Mouse (Mus musculus) stomach, embryonic 16.5 days (tissue): ENCODE data around the gene Higd1b. TPM values are rescaled to one million over a fixed set of nuclear protein-coding genes. Genes with fewer than 3 reads are reported as not detected.

ENCODE experiments used
- ATAC-seq: fragments of 200-750 bp; cut with Nextera tagmentation; 2 replicates; pipeline ENCODE4 v1.8.0; 2017; ENCODE audit warnings: moderate number of reproducible peaks, moderate TSS enrichment; ENCODE audit not compliant: insufficient read depth, low FRiP score
- H3K27ac ChIP-seq: fragments of 300-500 bp; sonication (generic); 2 replicates; pipeline ENCODE4 v1.5.1; 2014; ENCODE audit warnings: low read length
- H3K27me3 ChIP-seq: fragments of 300-500 bp; sonication (generic); 2 replicates; pipeline ENCODE4 v1.6.1; 2014; ENCODE audit warnings: low read length, control low read depth, mixed read lengths; ENCODE audit not compliant: control insufficient read depth, insufficient read depth
- H3K36me3 ChIP-seq: fragments of 300-500 bp; sonication (generic); 2 replicates; pipeline ENCODE4 v1.6.1; 2014; ENCODE audit warnings: low read length; ENCODE audit not compliant: control insufficient read depth, insufficient read depth
- H3K4me1 ChIP-seq: fragments of 300-500 bp; sonication (generic); 2 replicates; pipeline ENCODE4 v1.6.1; 2014; ENCODE audit warnings: low read length, control low read depth, mixed read lengths; ENCODE audit not compliant: control insufficient read depth, insufficient read depth
- H3K4me2 ChIP-seq: fragments of 300-500 bp; sonication (generic); 2 replicates; pipeline ENCODE4 v1.6.1; 2014; ENCODE audit warnings: low read depth, low read length, mixed read lengths
- H3K4me3 ChIP-seq: fragments of 300-500 bp; sonication (generic); replicated peaks from 2 replicates; pipeline ENCODE4 v1.5.1; 2014; ENCODE audit warnings: mild to moderate bottlenecking, low read length
- H3K9ac ChIP-seq: fragments of 300-500 bp; sonication (generic); 2 replicates; pipeline ENCODE4 v1.6.1; 2014; ENCODE audit warnings: low read length
- H3K9me3 ChIP-seq: fragments of 300-500 bp; sonication (generic); replicated peaks from 2 replicates; pipeline ENCODE4 v1.6.1; 2016; ENCODE audit warnings: low read length, control low read depth; ENCODE audit not compliant: control insufficient read depth
- WGBS: fragments of 180-500 bp; shearing (Covaris S2); extraction: QIAGEN DNeasy Blood & Tissue Kit; methylation state at CpG from one replicate; pipeline ENCODE4 v1.1.7; 2014; 5-methylcytosine and 5-hydroxymethylcytosine counted together
- polyA plus RNA-seq: library from polyadenylated mRNA; unstranded; fragments of >200 nt; fragmentation: Nextera tagmentation; extraction: Ambion mirVana; gene quantifications from 2 replicates; pipeline ENCODE4 v1.2.1, GENCODE M21; 2015

Higd1b gene
- polyA plus RNA-seq, 1 experiment from 2014 or later = 1.2 TPM

DNA sequence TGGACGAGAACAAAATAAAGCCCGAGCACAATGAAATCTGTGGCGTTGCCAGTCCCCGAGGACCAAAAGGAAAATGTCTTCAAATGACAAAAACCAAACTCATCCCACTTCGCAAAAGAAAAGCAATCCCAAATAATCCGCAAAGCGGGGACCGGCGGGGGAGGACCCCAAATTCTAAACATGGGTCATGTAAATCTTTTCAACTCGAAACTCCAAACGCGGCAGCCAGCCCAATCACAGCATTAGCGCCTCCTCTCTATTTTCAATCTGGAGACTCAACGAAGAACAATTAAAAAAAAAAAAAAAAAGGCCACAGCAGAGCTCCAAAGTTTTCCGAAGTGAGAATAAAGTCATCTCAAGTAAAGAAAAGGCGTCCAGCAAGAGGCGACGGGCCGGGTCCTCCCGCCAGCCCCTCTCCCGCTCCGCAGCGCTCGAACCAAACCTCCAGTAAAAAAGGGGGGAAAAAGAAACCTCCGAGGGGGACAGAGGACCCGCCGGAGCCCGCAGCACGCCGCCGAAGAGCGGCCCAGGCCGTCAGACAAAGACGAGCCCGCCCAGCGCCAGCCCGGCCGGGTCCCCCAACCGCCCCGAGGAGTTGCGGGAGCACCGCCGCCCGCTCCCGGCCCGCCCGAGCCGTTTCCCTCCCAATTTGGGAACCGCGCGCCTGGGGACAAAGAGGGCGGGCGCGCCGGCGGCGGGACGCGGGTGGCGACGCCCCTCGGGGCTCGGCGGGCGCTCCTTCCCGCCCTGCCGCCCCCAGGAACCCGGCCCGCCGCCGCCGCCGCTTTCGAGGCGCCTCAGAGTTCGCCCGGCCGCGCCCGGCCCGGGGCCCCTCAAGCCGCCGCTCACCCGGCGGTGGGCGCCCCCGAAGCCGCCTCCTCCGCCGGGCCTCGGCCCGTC lies 17.3 kb upstream of the Higd1b start:
- H3K36me3 ChIP-seq = no peaks in the 10 kb centered on the region
- peak; percentile 68 for ATAC-seq
- no peaks in the 10 kb centered on the region for H3K9me3 ChIP-seq
- H3K4me3 ChIP-seq = peak overlapping the region; percentile 70
- H3K4me2 ChIP-seq = peak overlapping the region; percentile 83
- WGBS = under 1% methylated on average over 71 of the region's 92 CpGs
- H3K9ac ChIP-seq = peak overlapping the region; percentile 96
- H3K27me3 ChIP-seq = no peaks in the 10 kb centered on the region
- H3K4me1 ChIP-seq = peaks cover 14% of the 10 kb centered on the region
- peak overlapping the region; percentile 97 for H3K27ac ChIP-seq

DNA sequence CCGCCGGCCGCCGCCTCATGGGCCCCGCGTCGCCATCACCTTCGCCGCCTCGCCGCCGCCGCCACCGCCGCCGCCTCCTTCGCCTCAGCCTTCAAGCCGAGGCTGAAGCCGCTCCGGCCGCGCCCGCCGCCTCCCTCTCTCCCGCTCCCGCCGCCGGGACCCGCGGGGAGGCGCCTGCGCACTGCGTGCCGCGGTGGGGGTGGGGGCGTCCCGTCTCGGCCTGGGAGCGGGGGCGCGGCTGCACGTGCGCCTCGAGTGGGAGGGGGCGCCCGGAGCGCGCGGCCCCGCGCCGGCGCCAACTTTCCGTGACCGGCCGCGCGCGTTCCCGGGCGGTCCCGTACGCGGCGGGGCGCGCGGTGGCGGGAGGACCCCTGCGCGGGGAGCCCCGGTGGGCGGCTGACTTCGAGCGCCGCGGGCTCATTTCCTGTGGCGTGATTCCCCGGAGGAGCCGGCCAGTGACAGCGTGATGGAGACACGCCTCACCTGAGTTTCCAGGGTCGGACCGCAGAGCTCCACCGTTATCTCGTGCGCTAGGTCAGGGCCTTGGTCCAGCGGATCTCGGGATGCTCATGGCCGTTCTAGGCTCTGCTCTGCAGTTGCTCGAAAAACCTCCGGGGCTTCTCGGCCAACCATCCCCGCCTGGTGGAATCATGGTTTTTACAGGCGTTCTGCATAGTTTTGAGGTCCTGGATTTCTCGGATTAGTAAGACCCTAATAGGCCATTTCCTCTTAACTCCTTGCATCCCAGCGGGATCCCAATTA lies 16.4 kb upstream of the Higd1b start, which contains the start of gene Gjc1:
TSS of gene Gjc1 (minus strand) at position 680 of the 762 bp plus-strand sequence.
- Histone ChIP-seq H3K4me3 (peak within 1 kb of the TSS; percentile 70), H3K36me3 (no peaks in the 10 kb centered on the region), H3K27me3 (no peaks in the 10 kb centered on the region), H3K27ac (peak within 1 kb of the TSS; percentile 97), H3K4me1 (peaks cover 14% of the 10 kb centered on the region), H3K9ac (peak within 1 kb of the TSS; percentile 96), H3K9me3 (no peaks in the 10 kb centered on the region), H3K4me2 (peak within 1 kb of the TSS; percentile 83)
- WGBS = under 1% methylated on average over 69 of the region's 97 CpGs
- ATAC-seq = peak; percentile 89

DNA sequence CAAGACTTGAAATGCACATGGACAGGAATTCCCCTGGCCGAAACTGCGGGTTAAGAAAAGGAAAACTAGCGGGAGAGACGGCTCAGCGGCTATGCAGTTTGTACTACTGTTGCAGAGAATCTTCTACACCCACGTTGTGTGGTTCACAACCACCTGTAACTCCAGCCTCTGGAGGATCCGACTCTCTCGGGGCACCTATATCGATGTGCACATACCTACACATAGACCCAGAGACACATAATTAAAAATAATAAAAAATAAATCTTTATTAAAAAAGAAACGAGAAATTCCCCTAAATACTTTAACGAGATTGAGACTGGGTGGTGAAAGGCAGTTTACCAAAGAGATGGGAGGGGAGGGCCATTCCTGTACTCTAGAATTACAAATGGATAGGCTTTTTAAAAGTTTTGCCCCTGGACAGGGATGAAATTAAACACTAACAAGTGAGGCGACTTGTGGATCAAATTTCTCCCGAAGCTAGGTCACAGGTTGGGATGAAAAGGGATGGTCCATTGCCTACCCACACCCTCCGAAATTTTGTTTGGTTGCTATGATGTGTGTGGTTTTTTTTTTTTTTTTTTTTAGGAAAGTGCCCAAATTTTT lies 15.8 kb upstream of the Higd1b start:
- no peaks in the 10 kb centered on the region for H3K36me3 ChIP-seq
- no peaks in the 10 kb centered on the region for H3K27me3 ChIP-seq
- WGBS = 7% methylated on average over 14 of the region's 14 CpGs
- no peaks in the 10 kb centered on the region for H3K9me3 ChIP-seq
- H3K9ac ChIP-seq = peak overlapping the region; percentile 96
- peak overlapping the region; percentile 83 for H3K4me2 ChIP-seq
- H3K4me3 ChIP-seq = peak overlapping the region; percentile 70
- peak overlapping the region; percentile 97 for H3K27ac ChIP-seq
- peaks cover 14% of the 10 kb centered on the region for H3K4me1 ChIP-seq
- ATAC-seq = no peak

- Histone ChIP-seq H3K4me1 (peaks cover 14% of the 10 kb centered on the region), H3K4me3 (no peak overlapping the region), H3K9ac (no peak overlapping the region), H3K9me3 (no peaks in the 10 kb centered on the region), H3K27me3 (no peaks in the 10 kb centered on the region), H3K4me2 (no peak overlapping the region), H3K36me3 (no peaks in the 10 kb centered on the region), H3K27ac (no peak overlapping the region)
- no peak for ATAC-seq
- 26% methylated on average over 3 of the region's 3 CpGs for WGBS
These were observed 15.2 kb upstream of the Higd1b start for GRCm38 (mm10) chr11:102820432-102820831.

- H3K27ac ChIP-seq = no peak overlapping the region
- no peak for ATAC-seq
- no peak overlapping the region for H3K4me3 ChIP-seq
- no peak overlapping the region for H3K9ac ChIP-seq
- H3K27me3 ChIP-seq = no peaks in the 10 kb centered on the region
- no peaks in the 10 kb centered on the region for H3K36me3 ChIP-seq
- H3K9me3 ChIP-seq = no peaks in the 10 kb centered on the region
- no peak overlapping the region for H3K4me2 ChIP-seq
- 52% methylated on average over 6 of the region's 6 CpGs for WGBS
- H3K4me1 ChIP-seq = peaks cover 9% of the 10 kb centered on the region
These were observed 14.4 kb upstream of the Higd1b start for GRCm38 (mm10) chr11:102821231-102821630.

DNA sequence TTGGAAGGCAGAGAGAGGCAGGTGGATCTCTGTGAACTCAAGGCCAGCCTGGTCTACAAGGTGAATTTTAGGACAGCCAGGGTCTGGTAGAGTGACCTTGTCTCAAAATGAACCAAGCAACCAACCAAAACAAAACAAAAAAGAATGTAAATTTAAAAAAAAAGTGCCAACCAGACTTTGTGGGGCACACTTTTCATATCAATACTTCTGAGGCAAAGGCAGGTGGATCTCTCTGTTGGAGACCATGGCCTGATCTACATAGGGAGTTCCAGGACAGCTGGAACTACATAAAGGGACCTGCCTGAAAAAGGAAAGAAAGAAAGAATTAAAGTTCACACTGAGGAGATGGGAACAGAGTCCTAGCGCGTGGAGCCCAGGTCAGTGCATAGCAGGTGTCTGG lies 9.2 kb upstream of the Higd1b start:
- H3K27me3 ChIP-seq = no peaks in the 10 kb centered on the region
- H3K4me3 ChIP-seq = no peak overlapping the region
- H3K4me1 ChIP-seq = no peaks in the 10 kb centered on the region
- H3K4me2 ChIP-seq = no peak overlapping the region
- no peak overlapping the region for H3K9ac ChIP-seq
- no peaks in the 10 kb centered on the region for H3K36me3 ChIP-seq
- H3K27ac ChIP-seq = no peak overlapping the region
- no peaks in the 10 kb centered on the region for H3K9me3 ChIP-seq
- ATAC-seq = no peak
- 66% methylated on average over 2 of the region's 2 CpGs for WGBS

GRCm38 (mm10) chr11:102827097-102827496 lies 8.6 kb upstream of the Higd1b start:
- no peak overlapping the region for H3K27ac ChIP-seq
- 48% methylated on average over 4 of the region's 4 CpGs for WGBS
- ATAC-seq = no peak

DNA sequence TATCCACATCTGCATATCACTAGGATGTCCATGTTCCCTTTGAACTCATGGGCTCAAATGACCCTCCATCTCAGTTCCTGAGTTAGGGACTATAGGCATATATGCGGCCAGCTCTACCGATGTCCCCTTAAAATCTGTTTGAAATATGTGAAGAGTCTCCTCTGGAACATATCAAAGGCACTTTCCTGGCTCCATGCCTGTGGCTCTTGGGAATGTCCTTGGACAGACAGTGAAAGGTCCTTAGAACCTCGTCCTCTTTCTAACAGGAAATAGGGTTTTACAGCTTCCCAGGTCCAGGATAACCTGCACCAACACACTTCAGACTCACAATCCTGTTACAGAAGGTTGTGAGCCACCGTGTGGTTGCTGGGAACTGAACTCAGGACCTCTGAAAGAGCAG lies 5.4 kb upstream of the Higd1b start:
- ATAC-seq = no peak
- no peak overlapping the region for H3K4me2 ChIP-seq
- peaks cover 5% of the 10 kb centered on the region; the same call in 1 of the 2 replicates for H3K4me1 ChIP-seq
- no peaks in the 10 kb centered on the region for H3K9me3 ChIP-seq
- no peak overlapping the region for H3K4me3 ChIP-seq
- no peaks in the 10 kb centered on the region for H3K36me3 ChIP-seq
- no peaks in the 10 kb centered on the region for H3K27me3 ChIP-seq
- 62% methylated on average over 4 of the region's 4 CpGs for WGBS
- no peak overlapping the region for H3K27ac ChIP-seq
- no peak overlapping the region for H3K9ac ChIP-seq

More at GRCm38 (mm10) chr11:102827097-102827496, 8.6 kb upstream of the Higd1b start:
- Histone ChIP-seq H3K4me3 (no peak overlapping the region), H3K4me2 (no peak overlapping the region), H3K27me3 (no peaks in the 10 kb centered on the region), H3K9me3 (no peaks in the 10 kb centered on the region), H3K4me1 (no peaks in the 10 kb centered on the region), H3K9ac (no peak overlapping the region), H3K36me3 (no peaks in the 10 kb centered on the region)
